Mouse (Mus musculus) hindbrain, embryonic 12.5 days (tissue): Measurements from ENCODE around the gene Ubap2. TPM values are rescaled to one million over a fixed set of nuclear protein-coding genes. Genes with fewer than 3 reads are reported as not detected.

ENCODE experiments used
- ATAC-seq: fragments of 200-750 bp; cut with Nextera tagmentation; 2 replicates; pipeline ENCODE4 v1.8.0; 2017; ENCODE audit warnings: moderate TSS enrichment; ENCODE audit not compliant: low FRiP score
- H3K27ac ChIP-seq: fragments of 300-500 bp; sonication (generic); 2 replicates; pipeline ENCODE4 v1.5.1; 2016; ENCODE audit warnings: mild to moderate bottlenecking
- H3K27me3 ChIP-seq: fragments of 300-500 bp; sonication (generic); 2 replicates; pipeline ENCODE4 v1.6.1; 2016; ENCODE audit warnings: mild to moderate bottlenecking
- H3K36me3 ChIP-seq: fragments of 300-500 bp; sonication (generic); 2 replicates; pipeline ENCODE4 v1.6.1; 2016; ENCODE audit warnings: mild to moderate bottlenecking
- H3K4me1 ChIP-seq: fragments of 300-500 bp; sonication (generic); 2 replicates; pipeline ENCODE4 v1.6.1; 2016
- H3K4me2 ChIP-seq: fragments of 300-500 bp; sonication (generic); replicated peaks from 2 replicates; pipeline ENCODE4 v1.6.1; 2016; ENCODE audit warnings: mild to moderate bottlenecking
- H3K4me3 ChIP-seq: fragments of 300-500 bp; sonication (generic); 2 replicates; pipeline ENCODE4 v1.5.1; 2016; ENCODE audit warnings: mild to moderate bottlenecking
- H3K9ac ChIP-seq: fragments of 300-500 bp; sonication (generic); 2 replicates; pipeline ENCODE4 v1.6.1; 2016; ENCODE audit warnings: mild to moderate bottlenecking, moderate library complexity
- H3K9me3 ChIP-seq: fragments of 300-500 bp; sonication (generic); replicated peaks from 2 replicates; pipeline ENCODE4 v1.6.1; 2016; ENCODE audit warnings: mild to moderate bottlenecking
- WGBS: fragments of 180-500 bp; shearing (Covaris S2); methylation state at CpG from one replicate; pipeline ENCODE4 v1.1.7; 2016; 5-methylcytosine and 5-hydroxymethylcytosine counted together
- polyA plus RNA-seq: library from polyadenylated mRNA; unstranded; fragments of >200 nt; fragmentation: Nextera tagmentation; extraction: Ambion mirVana; gene quantifications from 2 replicates; pipeline ENCODE4 v1.2.1, GENCODE M21; 2016

The Ubap2 gene
- polyA plus RNA-seq, 1 experiment from 2014 or later, result 71.1 TPM

- Histone ChIP-seq H3K9ac (no peak overlapping the region), H3K36me3 (peaks cover 95% of the 10 kb centered on the region), H3K27me3 (no peaks in the 10 kb centered on the region), H3K4me1 (no peaks in the 10 kb centered on the region), H3K4me2 (no peak overlapping the region), H3K27ac (no peak overlapping the region), H3K4me3 (no peak overlapping the region), H3K9me3 (no peaks in the 10 kb centered on the region)
- ATAC-seq, result no peak
- WGBS, result 96% methylated on average over 7 of the region's 7 CpGs
Measured at GRCm38 (mm10) chr4:41295960-41296359, 21.0 kb upstream of the Ubap2 start.

- H3K36me3 ChIP-seq, result peaks cover 95% of the 10 kb centered on the region
- WGBS, result 93% methylated on average over 11 of the region's 11 CpGs
- no peak overlapping the region for H3K4me3 ChIP-seq
- no peaks in the 10 kb centered on the region for H3K9me3 ChIP-seq
- no peak overlapping the region for H3K4me2 ChIP-seq
- H3K27ac ChIP-seq, result no peak overlapping the region
- no peaks in the 10 kb centered on the region for H3K4me1 ChIP-seq
- ATAC-seq, result no peak
- no peaks in the 10 kb centered on the region for H3K27me3 ChIP-seq
- H3K9ac ChIP-seq, result no peak overlapping the region
Measured at GRCm38 (mm10) chr4:41295507-41295906, 20.6 kb upstream of the Ubap2 start.

- ATAC-seq, result no peak
- H3K4me1 ChIP-seq, result no peaks in the 10 kb centered on the region
Measured at GRCm38 (mm10) chr4:41293907-41294306, 19.0 kb upstream of the Ubap2 start.

GRCm38 (mm10) chr4:41289802-41290201 is 14.9 kb upstream of the Ubap2 start:
- H3K27me3 ChIP-seq, result no peaks in the 10 kb centered on the region
- no peaks in the 10 kb centered on the region for H3K4me1 ChIP-seq
- 0 out of 2 replicates have a peak overlapping the region, but pooled peaks have one; percentile 11 for H3K9ac ChIP-seq
- ATAC-seq, result no peak
- 78% methylated on average over 7 of the region's 7 CpGs for WGBS
- H3K4me2 ChIP-seq, result no peak overlapping the region
- H3K36me3 ChIP-seq, result peaks cover 44% of the 10 kb centered on the region
- no peaks in the 10 kb centered on the region for H3K9me3 ChIP-seq
- H3K27ac ChIP-seq, result no peak overlapping the region
- H3K4me3 ChIP-seq, result no peak overlapping the region

More at GRCm38 (mm10) chr4:41293907-41294306, 19.0 kb upstream of the Ubap2 start:
- H3K36me3 ChIP-seq, result peaks cover 83% of the 10 kb centered on the region
- H3K4me2 ChIP-seq, result no peak overlapping the region
- no peak overlapping the region for H3K9ac ChIP-seq
- H3K27me3 ChIP-seq, result no peaks in the 10 kb centered on the region
- 81% methylated on average over 4 of the region's 4 CpGs for WGBS
- H3K27ac ChIP-seq, result no peak overlapping the region
- H3K9me3 ChIP-seq, result no peaks in the 10 kb centered on the region
- no peak overlapping the region for H3K4me3 ChIP-seq

GRCm38 (mm10) chr4:41286420-41286819 is 11.5 kb upstream of the Ubap2 start:
- Histone ChIP-seq H3K4me2 (no peak overlapping the region), H3K36me3 (peaks cover 13% of the 10 kb centered on the region), H3K9ac (no peak overlapping the region), H3K4me3 (no peak overlapping the region), H3K27me3 (no peaks in the 10 kb centered on the region), H3K27ac (no peak overlapping the region), H3K9me3 (no peaks in the 10 kb centered on the region), H3K4me1 (no peaks in the 10 kb centered on the region)
- no peak for ATAC-seq
- 21% methylated on average over 3 of the region's 3 CpGs for WGBS

GRCm38 (mm10) chr4:41284087-41284486 is 9.1 kb upstream of the Ubap2 start:
- H3K9ac ChIP-seq, result no peak overlapping the region
- no peaks in the 10 kb centered on the region for H3K9me3 ChIP-seq
- no peak overlapping the region for H3K27ac ChIP-seq
- no peaks in the 10 kb centered on the region for H3K27me3 ChIP-seq
- WGBS, result 84% methylated on average over 2 of the region's 2 CpGs
- no peaks in the 10 kb centered on the region for H3K4me1 ChIP-seq
- H3K4me3 ChIP-seq, result no peak overlapping the region
- no peak overlapping the region for H3K4me2 ChIP-seq
- H3K36me3 ChIP-seq, result no peaks in the 10 kb centered on the region
- ATAC-seq, result no peak

GRCm38 (mm10) chr4:41275927-41276326 is 983 bp upstream of the Ubap2 start:
- peaks cover 2% of the 10 kb centered on the region for H3K36me3 ChIP-seq
- H3K4me3 ChIP-seq, result peak overlapping the region; percentile 85
- H3K4me1 ChIP-seq, result peaks cover 26% of the 10 kb centered on the region
- 72% methylated on average over 5 of the region's 5 CpGs for WGBS
- peak overlapping the region; percentile 89 for H3K9ac ChIP-seq
- H3K27ac ChIP-seq, result peak overlapping the region; percentile 89
- H3K4me2 ChIP-seq, result peak overlapping the region; percentile 60
- no peaks in the 10 kb centered on the region for H3K9me3 ChIP-seq
- no peak for ATAC-seq
- H3K27me3 ChIP-seq, result no peaks in the 10 kb centered on the region

GRCm38 (mm10) chr4:41274377-41274979 is 466 bp downstream of the Ubap2 start:
- peak; percentile 80 for ATAC-seq
- Histone ChIP-seq H3K27ac (peak overlapping the region; percentile 89), H3K9ac (peak overlapping the region; percentile 89), H3K4me3 (peak overlapping the region; percentile 85), H3K27me3 (no peaks in the 10 kb centered on the region), H3K4me2 (peak overlapping the region; percentile 85), H3K4me1 (peaks cover 26% of the 10 kb centered on the region), H3K9me3 (no peaks in the 10 kb centered on the region), H3K36me3 (peaks cover 13% of the 10 kb centered on the region)
- under 1% methylated on average over 17 of the region's 18 CpGs for WGBS

- H3K27me3 ChIP-seq, result no peaks in the 10 kb centered on the region
- H3K4me1 ChIP-seq, result peaks cover 14% of the 10 kb centered on the region
- H3K27ac ChIP-seq, result no peak overlapping the region
- no peak for ATAC-seq
- H3K36me3 ChIP-seq, result peaks cover 18% of the 10 kb centered on the region
- no peaks in the 10 kb centered on the region for H3K9me3 ChIP-seq
- no peak overlapping the region for H3K4me2 ChIP-seq
- H3K4me3 ChIP-seq, result no peak overlapping the region
- H3K9ac ChIP-seq, result no peak overlapping the region
Measured at GRCm38 (mm10) chr4:41268133-41268532, 6.8 kb downstream of the Ubap2 start.

- ATAC-seq, result no peak
- Histone ChIP-seq H3K36me3 (peaks cover 24% of the 10 kb centered on the region), H3K4me3 (no peak overlapping the region), H3K27me3 (no peaks in the 10 kb centered on the region), H3K4me2 (no peak overlapping the region), H3K9ac (no peak overlapping the region), H3K4me1 (peaks cover 3% of the 10 kb centered on the region; the same call in 1 of the 2 replicates), H3K9me3 (no peaks in the 10 kb centered on the region), H3K27ac (no peak overlapping the region)
- 93% methylated on average over 4 of the region's 4 CpGs for WGBS
Measured at GRCm38 (mm10) chr4:41266350-41266749, 8.6 kb downstream of the Ubap2 start.

GRCm38 (mm10) chr4:41260691-41261090 is 14.3 kb downstream of the Ubap2 start:
- Histone ChIP-seq H3K27ac (no peak overlapping the region), H3K4me3 (no peak overlapping the region), H3K9me3 (no peaks in the 10 kb centered on the region), H3K36me3 (peaks cover 8% of the 10 kb centered on the region; the same call in 1 of the 2 replicates), H3K9ac (no peak overlapping the region), H3K27me3 (no peaks in the 10 kb centered on the region), H3K4me2 (no peak overlapping the region), H3K4me1 (peaks cover under 1% of the 10 kb centered on the region; the same call in 1 of the 2 replicates)
- no peak for ATAC-seq

GRCm38 (mm10) chr4:41259019-41259418 is 15.9 kb downstream of the Ubap2 start:
- H3K36me3 ChIP-seq, result peaks cover 6% of the 10 kb centered on the region; the same call in 1 of the 2 replicates
- no peaks in the 10 kb centered on the region for H3K27me3 ChIP-seq
- no peak overlapping the region for H3K4me3 ChIP-seq
- 91% methylated on average over 4 of the region's 4 CpGs for WGBS
- H3K9me3 ChIP-seq, result no peaks in the 10 kb centered on the region
- H3K27ac ChIP-seq, result no peak overlapping the region
- H3K4me1 ChIP-seq, result no peaks in the 10 kb centered on the region
- no peak overlapping the region for H3K4me2 ChIP-seq
- no peak overlapping the region for H3K9ac ChIP-seq
- no peak for ATAC-seq

GRCm38 (mm10) chr4:41257752-41258151 is 17.2 kb downstream of the Ubap2 start:
- Histone ChIP-seq H3K27me3 (no peaks in the 10 kb centered on the region), H3K4me1 (no peaks in the 10 kb centered on the region), H3K27ac (no peak overlapping the region), H3K9ac (no peak overlapping the region), H3K4me3 (no peak overlapping the region), H3K4me2 (no peak overlapping the region), H3K9me3 (no peaks in the 10 kb centered on the region), H3K36me3 (peaks cover 6% of the 10 kb centered on the region; the same call in 1 of the 2 replicates)
- ATAC-seq, result no peak
- WGBS, result 92% methylated on average over 1 of the region's 1 CpGs
